Mouse (Mus musculus): ENCODE results near the gene Phka2.

Phka2 gene

GRCm38 (mm10) chrX:160585110-160585509 is 83.1 kb downstream of the Phka2 start:
- peaks cover 10% of the 10 kb centered on the region for H3K36me3 ChIP-seq (ENCODE audit: insufficient read depth, low read length)
- H3K9me3 ChIP-seq (ENCODE audit: low read length), result no peaks in the 10 kb centered on the region
- peaks cover 5% of the 10 kb centered on the region; the same call in 1 of the 2 replicates for H3K4me1 ChIP-seq (replicated peaks; ENCODE audit: low read depth, low read length)
- no peaks in the 10 kb centered on the region for H3K27me3 ChIP-seq (ENCODE audit: insufficient read depth, low read length)
- TF ChIP-seq NANOG (IDR thresholded peaks at IDR 0.05; ENCODE audit: borderline replicate concordance, low read length) (no peak), POU5F1 (IDR thresholded peaks at IDR 0.05; ENCODE audit: borderline replicate concordance, low read length) (no peak), CTCF (conservative IDR thresholded peaks at IDR 0.05; ENCODE audit: low read length) (no peak)
- no peak overlapping the region for H3K4me3 ChIP-seq (replicated peaks; ENCODE audit: low read length)

- peaks cover 10% of the 10 kb centered on the region for H3K36me3 ChIP-seq (ENCODE audit: insufficient read depth, low read length)
- no peaks in the 10 kb centered on the region for H3K27me3 ChIP-seq (ENCODE audit: insufficient read depth, low read length)
- peaks cover 5% of the 10 kb centered on the region; the same call in 1 of the 2 replicates for H3K4me1 ChIP-seq (replicated peaks; ENCODE audit: low read depth, low read length)
- H3K4me3 ChIP-seq (replicated peaks; ENCODE audit: low read length), result no peak overlapping the region
- no peaks in the 10 kb centered on the region for H3K9me3 ChIP-seq (ENCODE audit: low read length)
- TF ChIP-seq NANOG (IDR thresholded peaks at IDR 0.05; ENCODE audit: borderline replicate concordance, low read length) (no peak), POU5F1 (IDR thresholded peaks at IDR 0.05; ENCODE audit: borderline replicate concordance, low read length) (no peak), CTCF (conservative IDR thresholded peaks at IDR 0.05; ENCODE audit: low read length) (no peak)
Observed at GRCm38 (mm10) chrX:160588523-160588922, 86.6 kb downstream of the Phka2 start.

- Histone ChIP-seq H3K36me3 (ENCODE audit: insufficient read depth, low read length) (peaks cover 10% of the 10 kb centered on the region), H3K27me3 (ENCODE audit: insufficient read depth, low read length) (no peaks in the 10 kb centered on the region), H3K4me3 (replicated peaks; ENCODE audit: low read length) (no peak overlapping the region), H3K9me3 (ENCODE audit: low read length) (no peaks in the 10 kb centered on the region), H3K4me1 (replicated peaks; ENCODE audit: low read depth, low read length) (no peaks in the 10 kb centered on the region)
- TF ChIP-seq CTCF (conservative IDR thresholded peaks at IDR 0.05; ENCODE audit: low read length) (no peak), NANOG (IDR thresholded peaks at IDR 0.05; ENCODE audit: borderline replicate concordance, low read length) (no peak), POU5F1 (IDR thresholded peaks at IDR 0.05; ENCODE audit: borderline replicate concordance, low read length) (no peak)
Observed at GRCm38 (mm10) chrX:160590147-160590546, 88.2 kb downstream of the Phka2 start.

- H3K4me1 ChIP-seq (replicated peaks; ENCODE audit: low read depth, low read length), result no peaks in the 10 kb centered on the region
- no peaks in the 10 kb centered on the region for H3K9me3 ChIP-seq (ENCODE audit: low read length)
- no peaks in the 10 kb centered on the region for H3K27me3 ChIP-seq (ENCODE audit: insufficient read depth, low read length)
- 0 out of 2 replicates have a peak, but pooled peaks cover 3% of the 10 kb centered on the region for H3K36me3 ChIP-seq (ENCODE audit: insufficient read depth, low read length)
- H3K4me3 ChIP-seq (replicated peaks; ENCODE audit: low read length), result no peak overlapping the region
- TF ChIP-seq CTCF (conservative IDR thresholded peaks at IDR 0.05; ENCODE audit: low read length) (no peak), POU5F1 (IDR thresholded peaks at IDR 0.05; ENCODE audit: borderline replicate concordance, low read length) (no peak)
Observed at GRCm38 (mm10) chrX:160592933-160593332, 91.0 kb downstream of the Phka2 start.

GRCm38 (mm10) chrX:160598055-160598454 is 96.1 kb downstream of the Phka2 start:
- H3K36me3 ChIP-seq (ENCODE audit: insufficient read depth, low read length), result no peaks in the 10 kb centered on the region
- H3K4me3 ChIP-seq (replicated peaks; ENCODE audit: low read length), result no peak overlapping the region
- no peaks in the 10 kb centered on the region for H3K27me3 ChIP-seq (ENCODE audit: insufficient read depth, low read length)
- TF ChIP-seq NANOG (IDR thresholded peaks at IDR 0.05; ENCODE audit: borderline replicate concordance, low read length) (no peak), CTCF (conservative IDR thresholded peaks at IDR 0.05; ENCODE audit: low read length) (no peak), POU5F1 (IDR thresholded peaks at IDR 0.05; ENCODE audit: borderline replicate concordance, low read length) (no peak)
- H3K4me1 ChIP-seq (replicated peaks; ENCODE audit: low read depth, low read length), result no peaks in the 10 kb centered on the region
- no peaks in the 10 kb centered on the region for H3K9me3 ChIP-seq (ENCODE audit: low read length)

GRCm38 (mm10) chrX:160598562-160599458 is 96.8 kb downstream of the Phka2 start:
- Histone ChIP-seq H3K4me1 (replicated peaks; ENCODE audit: low read depth, low read length) (no peaks in the 10 kb centered on the region), H3K36me3 (ENCODE audit: insufficient read depth, low read length) (no peaks in the 10 kb centered on the region), H3K4me3 (replicated peaks; ENCODE audit: low read length) (no peak overlapping the region), H3K9me3 (ENCODE audit: low read length) (no peaks in the 10 kb centered on the region), H3K27me3 (ENCODE audit: insufficient read depth, low read length) (no peaks in the 10 kb centered on the region)
- no peak for TF ChIP-seq CTCF (conservative IDR thresholded peaks at IDR 0.05; ENCODE audit: low read length)
- no peak for TF ChIP-seq NANOG (IDR thresholded peaks at IDR 0.05; ENCODE audit: borderline replicate concordance, low read length)
- TF ChIP-seq POU5F1 (IDR thresholded peaks at IDR 0.05; ENCODE audit: borderline replicate concordance, low read length), result no peak

GRCm38 (mm10) chrX:160601053-160601452 is 99.1 kb downstream of the Phka2 start:
- TF ChIP-seq NANOG (IDR thresholded peaks at IDR 0.05; ENCODE audit: borderline replicate concordance, low read length) (no peak), POU5F1 (IDR thresholded peaks at IDR 0.05; ENCODE audit: borderline replicate concordance, low read length) (no peak), CTCF (conservative IDR thresholded peaks at IDR 0.05; ENCODE audit: low read length) (no peak)

GRCm38 (mm10) chrX:160602770-160603169 is 100.8 kb downstream of the Phka2 start:
- TF ChIP-seq POU5F1 (IDR thresholded peaks at IDR 0.05; ENCODE audit: borderline replicate concordance, low read length), result no peak
- TF ChIP-seq CTCF (conservative IDR thresholded peaks at IDR 0.05; ENCODE audit: low read length), result no peak
- TF ChIP-seq NANOG (IDR thresholded peaks at IDR 0.05; ENCODE audit: borderline replicate concordance, low read length), result no peak
- Histone ChIP-seq H3K9me3 (ENCODE audit: low read length) (no peaks in the 10 kb centered on the region), H3K27me3 (ENCODE audit: insufficient read depth, low read length) (no peaks in the 10 kb centered on the region), H3K4me3 (replicated peaks; ENCODE audit: low read length) (no peak overlapping the region), H3K4me1 (replicated peaks; ENCODE audit: low read depth, low read length) (no peaks in the 10 kb centered on the region), H3K36me3 (ENCODE audit: insufficient read depth, low read length) (no peaks in the 10 kb centered on the region)

More at GRCm38 (mm10) chrX:160601053-160601452, 99.1 kb downstream of the Phka2 start:
- no peaks in the 10 kb centered on the region for H3K4me1 ChIP-seq (replicated peaks; ENCODE audit: low read depth, low read length)
- H3K36me3 ChIP-seq (ENCODE audit: insufficient read depth, low read length), result no peaks in the 10 kb centered on the region
- no peaks in the 10 kb centered on the region for H3K9me3 ChIP-seq (ENCODE audit: low read length)
- H3K27me3 ChIP-seq (ENCODE audit: insufficient read depth, low read length), result no peaks in the 10 kb centered on the region
- no peak overlapping the region for H3K4me3 ChIP-seq (replicated peaks; ENCODE audit: low read length)

Data from E14TG2a.4 (cell line).